Mouse (Mus musculus): ENCODE measurements around the gene Nlgn3.

DNA sequence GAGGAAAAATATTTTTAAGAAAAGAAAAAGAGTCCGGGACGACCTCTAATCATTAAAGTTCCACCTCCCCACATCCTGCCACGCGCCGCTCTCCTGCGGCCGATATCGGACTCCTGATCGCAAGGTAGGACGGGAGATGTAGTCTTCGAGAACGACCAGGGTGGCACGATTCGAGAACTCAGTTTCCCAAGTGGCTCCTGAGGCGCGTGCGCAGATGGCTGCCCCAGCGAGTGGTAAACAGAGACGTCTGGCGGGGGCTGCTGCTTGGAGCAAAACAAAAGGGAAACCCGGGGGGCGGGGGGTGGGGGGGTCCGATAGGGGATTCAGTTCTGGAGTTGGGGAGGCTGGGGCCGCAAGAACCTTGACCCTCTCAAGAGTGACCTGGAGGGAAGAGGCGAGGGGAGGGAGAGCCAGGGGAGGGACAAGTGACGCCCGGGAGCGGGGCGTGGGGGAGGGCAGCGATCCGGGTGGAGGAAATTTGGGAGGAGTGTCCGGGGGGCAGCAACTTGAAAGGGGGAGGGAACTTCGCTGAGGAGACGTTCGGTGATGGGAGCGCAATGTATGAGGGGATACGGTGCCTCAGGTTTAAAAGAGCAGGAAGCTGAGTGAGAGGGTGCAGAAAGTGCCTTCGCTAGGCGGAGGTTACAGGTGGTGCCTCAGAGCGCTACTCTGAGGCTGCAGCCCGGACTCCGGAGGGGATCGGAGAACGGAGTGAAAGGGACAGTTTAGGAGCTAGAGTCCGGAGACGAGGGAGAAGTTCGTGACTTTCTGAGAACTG, 44.8 kb upstream of the Nlgn3 start, which contains the start of gene Foxo4:
- TF ChIP-seq EP300 (IDR thresholded peaks at IDR 0.05) (no peak), CTCF (IDR thresholded peaks at IDR 0.05) (no peak)
